Mouse (Mus musculus): ENCODE measurements around the gene Ddit4.

DNA sequence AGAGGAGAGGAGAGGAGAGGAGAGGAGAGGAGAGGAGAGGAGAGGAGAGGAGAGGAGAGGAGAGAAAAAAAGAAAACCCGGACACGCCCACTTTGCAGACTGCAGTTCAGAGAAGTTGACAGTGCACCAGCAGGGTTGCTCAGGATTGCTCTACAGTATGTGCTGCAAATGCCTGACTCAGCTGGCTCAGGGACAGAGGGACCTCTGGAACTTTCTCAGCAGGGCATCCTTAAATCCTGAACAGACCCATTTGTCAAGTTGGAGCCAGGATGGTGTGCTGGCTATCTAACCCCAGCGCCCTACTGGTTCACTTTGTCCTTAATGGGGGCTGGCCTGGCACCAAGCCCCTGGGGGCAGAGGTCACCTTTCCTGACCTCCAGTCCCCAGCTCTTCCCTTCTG is 17.6 kb downstream of the Ddit4 start:
- TF ChIP-seq GATA1 (IDR thresholded peaks at IDR 0.05; ENCODE audit: borderline replicate concordance, low read length) (no peak), FLI1 (IDR thresholded peaks at IDR 0.05; ENCODE audit: low read length) (no peak)

Measured in megakaryocyte, embryonic 14.5 days (primary cell).